Mouse (Mus musculus): ENCODE data around the gene Krtap10-10.

- no peak for TF ChIP-seq MAFK (IDR thresholded peaks at IDR 0.05; ENCODE audit: borderline replicate concordance, low read depth, low read length)
- TF ChIP-seq POLR2A (IDR thresholded peaks at IDR 0.05; ENCODE audit: control insufficient read depth in 1 of 2, insufficient read depth in 1 of 2, low read depth in 1 of 2, low read length in 2 of 2, poor library complexity in 1 of 2): no peak
- no peak for TF ChIP-seq CTCF (IDR thresholded peaks at IDR 0.05 in 2 of 3, conservative IDR thresholded peaks at IDR 0.05 in 1 of 3; ENCODE audit: control insufficient read depth in 1 of 3, insufficient read depth in 1 of 3, low read depth in 2 of 3, low read length in 3 of 3, poor library complexity in 1 of 3, severe bottlenecking in 1 of 3)
- TF ChIP-seq GATA1 (IDR thresholded peaks at IDR 0.05; ENCODE audit: low read depth, low read length): no peak
- TF ChIP-seq MXI1 (IDR thresholded peaks at IDR 0.05; ENCODE audit: low read depth, low read length): no peak
- TF ChIP-seq CHD2 (IDR thresholded peaks at IDR 0.05; ENCODE audit: low read length): no peak
- no peak for TF ChIP-seq USF1 (IDR thresholded peaks at IDR 0.05; ENCODE audit: low read depth, low read length)
- TF ChIP-seq MYC (IDR thresholded peaks at IDR 0.05; ENCODE audit: low read depth, low read length): no peak
- TF ChIP-seq EP300 (IDR thresholded peaks at IDR 0.05; ENCODE audit: low read depth in 1 of 2, low read length in 2 of 2): no peak
- TF ChIP-seq ZKSCAN1 (IDR thresholded peaks at IDR 0.05; ENCODE audit: low read depth, low read length): no peak
- no peak for TF ChIP-seq MAZ (IDR thresholded peaks at IDR 0.05; ENCODE audit: low read depth, low read length)
Measured at GRCm38 (mm10) chr10:77869651-77870050, 33.9 kb downstream of the Krtap10-10 start.
